Mouse (Mus musculus): Measurements from ENCODE around the gene Slc16a12. TPM values are rescaled to one million over a fixed set of nuclear protein-coding genes. Genes with fewer than 3 reads are reported as not detected.

Slc16a12 gene
- polyA plus RNA-seq (2012; rRNA removed), result 2.0 and 3.0 TPM in 2 replicates

DNA sequence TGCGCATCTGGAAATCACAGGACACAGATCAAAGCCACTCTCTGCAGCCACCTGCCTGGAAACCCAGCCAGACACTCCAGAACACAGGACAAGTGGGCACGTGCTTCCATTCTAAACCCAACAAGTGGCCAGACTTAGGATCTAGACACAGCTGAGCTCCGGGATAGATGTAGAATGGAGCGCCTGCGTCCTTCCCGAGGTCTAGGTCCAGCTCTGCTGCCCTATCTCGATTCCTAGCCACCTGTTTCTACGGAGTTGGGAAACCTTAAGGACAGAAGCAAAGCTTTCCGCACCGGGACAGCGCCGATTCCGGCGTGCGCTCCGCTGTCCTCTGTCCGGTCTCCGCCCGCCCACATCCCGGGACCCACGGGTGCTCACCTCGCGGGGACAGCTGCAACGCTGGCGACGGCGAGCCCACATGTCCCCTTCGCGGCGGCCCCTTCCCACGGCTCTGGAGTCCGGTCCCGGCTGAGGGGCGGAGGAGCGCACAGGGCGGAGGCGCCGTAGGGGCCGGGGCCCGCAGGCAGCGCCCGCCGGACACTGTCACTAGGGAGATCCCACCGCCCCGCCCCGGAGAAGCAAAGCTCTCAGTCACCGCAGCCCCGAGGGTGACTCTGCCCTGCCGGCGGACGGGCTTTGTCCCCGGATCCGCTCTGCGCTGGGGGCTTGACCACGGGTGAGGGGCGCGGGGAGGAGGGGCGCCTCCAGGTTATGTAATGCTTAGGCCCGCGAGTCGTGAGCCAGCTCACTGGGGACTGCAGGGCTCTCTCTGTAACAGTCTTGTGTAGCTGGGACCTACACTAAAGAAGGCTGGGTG lies at the start of gene Slc16a12:
Gene Slc16a12 (minus strand): TSS at position 602 of the 817 bp plus-strand sequence.

GRCm38 (mm10) chr19:34640623-34641022 lies 106.5 kb downstream of the Slc16a12 start, which contains the start of the genes Ifit1bl2 and Ifit1:
Gene Ifit1bl2 (minus strand): TSS chr19:34640743.
Gene Ifit1 (plus strand): TSS chr19:34640871.

Other genes starting within 250 kb of the Slc16a12 start
- gene Lipa, start 219.8 kb downstream of the Slc16a12 start, polyA plus RNA-seq (2012; rRNA removed), result 11.3 and 16.3 TPM in 2 replicates
- gene Ifit2, start 196.6 kb downstream of the Slc16a12 start, polyA plus RNA-seq (2012; rRNA removed), result 0.86 and 0.87 TPM in 2 replicates
- gene Ifit3, start 163.8 kb downstream of the Slc16a12 start, polyA plus RNA-seq (2012; rRNA removed), result 0.41 and 0.59 TPM in 2 replicates
- gene Ifit1bl1, start 145.3 kb downstream of the Slc16a12 start, polyA plus RNA-seq (2012; rRNA removed), result 12.0 and 18.9 TPM in 2 replicates
- gene Ifit3b, start 139.3 kb downstream of the Slc16a12 start, polyA plus RNA-seq (2012; rRNA removed), result 0.14 and 0.25 TPM in 2 replicates
- 0.57 and 1.0 TPM in 2 replicates for gene Ifit1bl2, start 106.5 kb downstream of the Slc16a12 start, polyA plus RNA-seq (2012; rRNA removed)
- 1.8 and 2.1 TPM in 2 replicates for gene Ifit1, start 106.4 kb downstream of the Slc16a12 start, polyA plus RNA-seq (2012; rRNA removed)
- gene Pank1, start 132.2 kb upstream of the Slc16a12 start, polyA plus RNA-seq (2012; rRNA removed), result 1.9 and 2.1 TPM in 2 replicates
- gene Kif20b, start 175.1 kb upstream of the Slc16a12 start, polyA plus RNA-seq (2012; rRNA removed), result 0.14 and 0.19 TPM in 2 replicates